Mouse (Mus musculus): Measurements from ENCODE around the gene Mad1l1. TPM values are rescaled to one million over a fixed set of nuclear protein-coding genes. Genes with fewer than 3 reads are reported as not detected.

Mad1l1 gene
- total RNA-seq, 2 experiments from 2014 or later: 11.0 to 15.2 TPM

DNA sequence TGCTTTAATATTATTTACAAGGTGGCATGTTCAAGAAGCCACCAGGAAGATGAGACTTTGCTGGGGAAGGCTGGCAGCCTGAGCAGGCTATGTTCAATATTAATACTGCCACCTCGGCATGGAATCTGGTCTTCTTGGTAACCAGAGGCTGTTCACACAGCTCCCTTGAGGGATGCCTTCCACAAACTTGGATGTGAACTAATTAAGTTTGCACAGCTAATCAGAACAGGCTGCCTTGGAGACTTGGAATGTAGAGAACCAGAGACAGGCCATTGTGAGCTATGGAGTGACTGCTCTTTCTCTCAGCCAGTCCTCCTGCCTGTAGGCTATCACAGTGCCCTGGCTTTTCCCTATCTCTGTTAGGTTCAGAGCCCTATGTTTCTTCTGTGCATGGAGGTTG, 278.4 kb downstream of the Mad1l1 start:
- no peak for DNase-seq

- DNase-seq: no peak
Observed at GRCm38 (mm10) chr5:140042002-140042611, 279.2 kb downstream of the Mad1l1 start.

DNA sequence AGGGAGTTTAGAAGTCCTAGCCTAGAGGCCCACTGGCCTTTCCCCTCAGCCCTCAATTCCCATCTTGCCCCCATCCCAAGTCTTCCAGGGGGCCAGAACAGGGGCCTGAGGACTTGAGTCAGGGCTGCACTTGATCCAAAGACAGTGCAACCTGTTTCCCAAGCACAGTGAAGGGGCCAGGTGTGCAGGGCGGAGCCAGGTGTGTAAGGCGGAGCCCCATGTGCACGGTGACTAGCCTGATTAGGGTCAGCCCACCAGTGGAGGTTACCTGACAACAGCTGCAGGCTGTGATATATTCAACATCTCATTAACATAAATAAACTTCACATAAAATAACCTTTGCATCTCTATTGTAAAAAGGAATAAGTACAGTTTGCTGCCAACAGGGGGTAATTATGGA, 280.3 kb downstream of the Mad1l1 start:
- DNase-seq: no peak

GRCm38 (mm10) chr5:140037587-140038233, 283.6 kb downstream of the Mad1l1 start:
- DNase-seq: no peak

GRCm38 (mm10) chr5:140035641-140036040, 285.7 kb downstream of the Mad1l1 start:
- DNase-seq: no peak

DNA sequence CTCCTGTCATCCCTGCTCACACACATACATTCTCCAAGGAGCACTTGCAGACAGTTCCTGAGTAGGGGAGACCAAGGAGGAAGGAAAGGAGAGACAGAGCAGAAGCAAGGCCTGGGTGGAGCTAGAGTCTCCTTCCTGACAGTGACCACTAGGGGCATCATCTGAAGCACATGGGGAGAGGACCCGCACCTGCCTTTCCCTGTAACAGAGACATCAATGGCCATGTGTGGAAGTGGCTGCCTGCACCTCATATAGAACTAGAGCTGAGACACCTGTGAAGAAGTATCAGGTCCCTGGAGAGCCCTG, 286.4 kb downstream of the Mad1l1 start:
- no peak for DNase-seq

- DNase-seq: no peak
Observed at GRCm38 (mm10) chr5:140034300-140035024, 286.9 kb downstream of the Mad1l1 start.

DNA sequence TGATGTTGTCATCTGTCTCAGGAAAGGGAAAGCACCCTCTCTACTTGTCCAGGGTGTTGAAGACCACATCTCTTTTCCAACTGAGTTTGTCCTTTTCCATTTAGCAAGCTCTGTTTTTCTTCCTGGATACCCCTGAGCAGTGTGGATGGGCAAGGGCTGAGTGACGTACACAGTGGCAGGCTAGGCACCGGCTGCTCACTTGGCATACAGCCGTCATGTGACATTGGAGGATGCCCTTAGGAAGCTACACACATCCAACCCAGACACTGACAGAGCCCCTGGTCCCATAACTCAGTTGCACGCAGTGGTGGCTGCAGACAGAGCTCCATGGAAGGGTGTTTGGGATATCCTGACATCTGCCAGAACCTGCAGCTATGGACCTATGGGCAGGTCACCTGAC, 295.0 kb downstream of the Mad1l1 start:
- no peak for DNase-seq

DNA sequence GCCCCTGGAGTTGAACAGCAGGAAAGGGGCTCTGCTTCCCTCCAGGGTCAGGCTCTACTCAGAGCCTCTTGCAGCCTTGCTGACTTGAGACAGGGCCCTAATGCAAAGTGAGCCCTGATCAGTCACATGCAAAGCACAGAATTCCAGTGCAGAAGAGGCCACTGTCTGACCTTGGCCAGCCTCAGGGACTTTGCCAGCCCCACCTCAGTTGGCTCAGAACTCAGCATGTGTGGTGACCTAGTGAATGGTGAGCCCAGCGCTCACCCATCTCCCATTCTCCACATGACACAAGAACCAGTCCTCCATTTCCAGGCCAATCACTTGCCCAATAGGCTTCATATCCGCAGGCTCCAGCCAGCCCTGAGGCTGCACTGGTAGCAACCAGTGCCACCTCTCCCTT, 296.1 kb downstream of the Mad1l1 start:
- no peak for DNase-seq

DNA sequence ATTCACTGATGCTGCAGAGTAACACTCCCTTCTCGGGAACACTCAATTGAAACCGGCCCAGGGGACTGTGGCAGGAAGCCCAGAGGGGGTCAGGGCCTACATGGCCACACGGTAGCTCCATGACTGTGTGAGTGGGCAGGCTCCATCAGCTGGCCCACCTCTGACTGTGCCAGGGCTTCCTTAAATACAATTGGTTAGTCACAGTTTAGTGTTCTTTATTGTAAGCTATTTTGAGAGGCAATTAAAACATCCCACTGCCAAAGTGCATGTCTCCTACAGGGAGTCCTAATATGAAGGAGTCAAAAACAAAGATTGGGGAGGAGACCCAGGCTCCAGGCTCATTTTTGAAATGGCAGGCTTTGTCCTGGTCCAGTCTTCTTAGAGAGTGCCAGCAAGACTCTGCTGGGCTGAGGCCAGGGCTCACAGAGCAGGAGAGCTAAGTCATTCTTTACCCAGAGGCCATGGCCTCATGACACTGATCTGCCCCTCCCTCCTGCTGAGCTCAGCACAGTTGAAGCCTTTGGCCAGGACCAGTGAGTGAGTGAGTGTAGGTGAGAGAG, 297.3 kb downstream of the Mad1l1 start:
- peak; percentile 42 for DNase-seq

DNA sequence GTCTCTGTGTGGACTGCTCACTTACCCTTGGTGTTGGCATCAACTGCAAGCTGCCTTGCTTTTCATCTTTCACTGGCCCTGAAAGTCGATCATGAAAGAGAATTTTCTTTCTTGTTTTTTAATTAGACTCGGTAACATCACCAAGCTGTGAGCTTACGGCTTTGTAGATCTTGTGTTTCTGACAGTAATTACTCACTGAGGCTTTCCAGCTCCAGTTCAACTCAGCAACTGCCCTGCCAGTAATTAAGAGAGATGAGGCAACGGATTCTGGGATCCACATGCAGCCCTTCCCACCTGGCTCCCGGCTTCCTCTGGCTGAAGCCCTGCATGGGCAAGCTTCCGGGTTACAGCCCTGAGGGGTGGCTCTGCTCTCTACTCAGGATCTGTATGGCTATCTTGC, 298.5 kb downstream of the Mad1l1 start:
- no peak for DNase-seq

- no peak for DNase-seq
Observed at GRCm38 (mm10) chr5:140021755-140022154, 299.6 kb downstream of the Mad1l1 start.

GRCm38 (mm10) chr5:140019616-140020015, 301.7 kb downstream of the Mad1l1 start:
- DNase-seq: no peak

DNA sequence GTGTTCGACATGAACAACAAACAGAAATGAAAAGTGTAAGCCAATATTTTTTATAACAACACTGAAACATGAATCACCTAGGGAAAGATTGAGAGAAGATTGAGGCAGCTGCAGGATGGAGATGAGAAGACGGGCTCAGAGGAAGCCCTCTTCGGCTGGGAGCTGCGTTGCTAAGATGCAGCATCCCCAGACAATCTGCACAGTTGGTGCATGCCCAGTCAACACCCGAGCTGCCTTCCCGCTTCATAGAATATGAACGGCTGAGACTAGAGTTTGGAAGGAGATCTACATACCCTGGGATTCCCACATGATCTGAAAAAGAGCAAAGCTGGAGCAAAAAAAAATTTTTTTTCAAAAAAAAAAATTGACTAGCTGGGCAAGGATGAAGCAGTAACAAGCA, 302.6 kb downstream of the Mad1l1 start:
- DNase-seq: no peak

DNA sequence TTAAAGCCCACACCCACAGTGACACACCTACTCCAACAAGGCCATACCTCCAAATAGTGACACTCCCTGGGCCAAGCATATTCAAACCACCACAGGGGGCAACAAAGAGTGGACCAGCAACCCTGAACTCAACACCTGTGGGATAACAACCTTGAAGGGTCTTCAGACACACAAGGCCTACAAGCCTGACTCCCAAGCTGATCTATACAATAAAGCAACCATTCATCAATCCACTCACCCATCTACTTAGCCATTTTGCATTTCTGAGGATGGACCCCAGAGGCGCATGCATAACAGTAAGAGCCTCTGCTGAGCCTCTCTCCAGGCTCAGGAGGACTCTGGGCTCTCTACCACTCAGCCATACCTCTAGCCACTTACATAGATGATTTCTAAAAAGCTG, 304.5 kb downstream of the Mad1l1 start:
- DNase-seq: no peak

GRCm38 (mm10) chr5:140013652-140014051, 307.7 kb downstream of the Mad1l1 start:
- DNase-seq: no peak

DNA sequence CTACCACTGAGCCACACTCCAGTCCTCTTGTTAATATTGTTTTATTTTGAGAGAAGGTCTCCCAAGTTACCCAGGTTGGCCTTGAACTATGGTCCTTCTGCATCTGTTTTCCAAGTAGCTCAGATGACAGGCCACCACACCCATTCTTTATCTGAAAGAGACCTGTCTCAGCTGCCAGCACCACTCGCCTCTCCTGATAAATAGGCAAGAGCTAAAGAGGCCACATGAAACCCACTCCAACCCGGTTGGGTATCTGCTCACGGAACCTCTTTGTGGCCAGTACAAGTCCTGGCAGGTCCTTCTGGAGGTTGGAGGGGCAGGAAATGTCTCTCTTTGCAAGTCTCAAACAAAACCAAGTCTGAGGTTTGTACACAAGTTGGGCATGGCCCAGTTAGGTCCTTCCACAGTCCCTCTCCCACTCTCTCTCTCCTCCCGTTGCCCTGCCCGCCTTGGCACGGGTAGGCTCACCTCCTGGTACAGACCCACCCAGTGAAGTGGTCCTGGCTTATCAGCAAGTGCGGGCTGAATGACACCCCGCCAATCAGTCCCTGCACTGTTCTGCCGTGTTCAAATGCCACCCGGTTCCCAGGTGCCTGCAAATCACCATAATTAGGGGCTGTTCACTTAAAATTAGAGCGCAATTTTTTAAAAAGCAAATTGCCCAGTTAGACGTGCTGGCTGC, 308.9 kb downstream of the Mad1l1 start:
- DNase-seq: no peak

DNA sequence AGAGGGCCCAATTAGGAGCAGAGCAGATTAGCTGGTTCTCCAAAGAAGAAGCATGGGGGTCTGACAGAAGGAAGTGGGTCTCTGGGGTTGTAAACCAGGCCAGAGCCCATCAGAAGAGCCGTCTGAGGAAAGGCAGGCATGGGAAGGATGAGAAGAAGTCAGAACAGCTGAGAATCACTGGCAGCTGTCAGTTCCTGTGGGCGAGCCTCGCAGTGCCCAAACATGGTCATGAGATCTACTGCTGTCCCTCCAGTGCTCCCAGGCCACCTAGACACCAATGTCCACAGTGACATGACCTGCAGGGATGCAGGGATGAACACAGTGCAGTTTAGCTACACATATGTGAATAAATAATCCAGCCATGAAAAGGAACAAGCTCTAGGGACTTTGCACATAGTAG, 310.9 kb downstream of the Mad1l1 start:
- no peak for DNase-seq

GRCm38 (mm10) chr5:140009083-140009655, 312.2 kb downstream of the Mad1l1 start:
- no peak for DNase-seq

DNA sequence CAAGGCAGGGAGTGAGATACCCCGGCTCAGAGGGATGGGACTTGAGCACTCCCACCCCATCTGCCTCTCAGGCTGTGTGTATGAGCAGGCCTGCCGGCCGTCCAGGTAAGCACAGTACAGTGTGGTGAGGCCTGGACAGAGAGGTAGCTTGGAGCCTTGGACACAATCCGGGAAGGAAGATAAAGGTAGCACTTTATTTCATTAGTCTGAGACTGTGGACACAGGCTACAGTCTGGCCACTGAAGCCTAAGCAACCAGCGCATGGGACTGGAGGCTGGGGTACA, 312.9 kb downstream of the Mad1l1 start:
- no peak for DNase-seq

- DNase-seq: no peak
Observed at GRCm38 (mm10) chr5:140007656-140008522, 313.5 kb downstream of the Mad1l1 start.

DNA sequence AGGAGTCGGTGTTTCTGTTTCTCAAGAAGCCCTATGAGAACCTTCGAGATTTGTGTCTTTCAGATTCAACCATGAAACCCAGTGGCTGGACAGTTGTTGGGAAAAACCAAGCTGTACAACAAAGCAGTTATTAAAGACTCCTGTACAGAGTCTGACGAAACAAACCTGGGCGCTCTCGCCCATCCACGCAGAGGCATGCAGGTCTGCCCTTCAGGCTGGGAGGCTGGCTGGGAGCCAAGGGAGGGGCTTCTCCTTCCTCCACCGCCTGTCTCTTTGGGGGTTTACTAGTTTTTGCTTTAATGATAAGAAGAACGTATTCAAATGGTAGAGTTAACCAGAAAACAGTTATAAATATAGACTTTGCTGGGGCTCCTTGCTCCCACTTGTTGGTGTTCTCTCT, 314.5 kb downstream of the Mad1l1 start:
- DNase-seq: no peak
